Mouse (Mus musculus) kidney, adult 10 weeks (tissue): ENCODE measurements around the gene 1700061G19Rik. TPM values are rescaled to one million over a fixed set of nuclear protein-coding genes. Genes with fewer than 3 reads are reported as not detected.

Experiments used
- polyA plus RNA-seq: library from polyadenylated mRNA; stranded (reverse); fragments of 350-450 nt; fragmentation: Illumina TruSeq; extraction: RNeasy Lipid Tissue Mini Kit (QIAGEN cat#74804); gene quantifications from one replicate; pipeline ENCODE4 v1.2.3, GENCODE M21; 2014; ENCODE audit warnings: low read depth, low replicate concordance

The 1700061G19Rik gene
- polyA plus RNA-seq, result not detected

DNA sequence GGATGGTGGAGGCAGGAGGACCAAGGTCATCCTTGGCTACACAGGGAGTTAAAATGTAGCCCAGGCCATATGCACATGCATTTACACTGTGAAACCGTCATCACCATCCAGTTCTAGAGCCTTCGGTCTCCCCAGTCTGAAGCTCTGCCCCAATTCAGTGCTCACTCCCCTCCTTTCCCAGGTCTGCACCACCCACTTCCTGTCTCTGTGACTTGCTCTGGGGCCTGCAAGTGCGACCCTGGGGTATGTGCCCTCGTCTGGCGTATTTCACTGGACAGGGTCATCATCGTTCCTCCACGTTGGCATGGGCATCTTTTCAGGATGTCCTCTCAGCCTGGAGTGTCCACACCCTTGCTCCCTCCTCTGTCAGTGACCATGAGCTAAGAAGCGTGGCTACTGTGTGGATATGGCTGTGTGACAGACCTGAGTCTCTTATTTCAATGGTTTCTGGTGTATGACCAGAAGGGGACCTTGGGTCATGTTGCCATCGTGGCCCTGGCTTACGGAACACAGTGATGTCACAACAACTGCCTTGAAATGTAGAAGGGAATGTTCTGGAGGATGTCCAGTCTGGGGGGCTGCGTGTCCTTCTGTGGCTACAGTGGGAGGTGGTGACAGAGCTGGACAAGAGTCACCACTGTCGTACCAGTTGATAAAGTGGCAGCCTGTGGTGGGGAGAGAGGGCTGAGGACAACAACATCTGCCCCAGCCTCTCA lies at the start of gene 1700061G19Rik:
Gene 1700061G19Rik, plus strand, starts transcription at position 542 of the 716 bp plus-strand sequence.

DNA sequence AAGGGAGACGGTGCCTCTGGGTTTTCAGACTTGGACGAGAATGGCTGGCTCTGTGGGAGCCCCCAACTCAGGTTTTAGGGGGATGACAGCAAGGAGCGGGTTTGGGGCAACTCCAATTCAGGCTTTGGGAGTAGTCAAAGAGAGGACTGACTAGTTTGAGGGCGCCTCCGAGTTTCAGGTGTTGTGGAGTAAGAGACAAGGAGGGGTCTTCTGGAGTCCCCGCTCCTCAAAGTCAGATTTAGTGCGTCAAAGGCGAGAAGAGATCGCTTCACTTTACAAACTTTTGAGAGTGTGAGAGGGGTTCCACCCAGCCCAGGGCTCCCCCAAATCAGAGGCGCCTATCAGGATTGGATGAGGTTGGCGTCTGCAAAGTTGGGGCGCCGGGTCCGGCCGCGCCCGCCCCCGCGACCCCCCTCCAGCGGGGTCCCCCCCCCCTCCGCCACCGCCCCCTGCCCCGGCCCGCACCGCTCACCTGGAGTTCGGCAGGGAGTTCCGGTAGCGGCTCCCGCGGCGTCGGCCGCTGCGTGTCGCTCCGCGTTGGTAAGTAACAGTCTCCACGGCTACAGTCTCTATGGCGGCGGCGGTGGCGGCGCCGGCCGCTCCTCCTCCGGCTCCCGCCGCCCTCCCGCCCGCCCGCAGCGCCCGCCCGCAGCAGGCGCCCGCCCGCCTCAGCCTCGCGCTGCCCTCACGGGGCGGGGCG lies 44.7 kb upstream of the 1700061G19Rik start, which contains the start of gene Rfx2:
Gene Rfx2, minus strand, starts transcription at position 603 of the 700 bp plus-strand sequence.

DNA sequence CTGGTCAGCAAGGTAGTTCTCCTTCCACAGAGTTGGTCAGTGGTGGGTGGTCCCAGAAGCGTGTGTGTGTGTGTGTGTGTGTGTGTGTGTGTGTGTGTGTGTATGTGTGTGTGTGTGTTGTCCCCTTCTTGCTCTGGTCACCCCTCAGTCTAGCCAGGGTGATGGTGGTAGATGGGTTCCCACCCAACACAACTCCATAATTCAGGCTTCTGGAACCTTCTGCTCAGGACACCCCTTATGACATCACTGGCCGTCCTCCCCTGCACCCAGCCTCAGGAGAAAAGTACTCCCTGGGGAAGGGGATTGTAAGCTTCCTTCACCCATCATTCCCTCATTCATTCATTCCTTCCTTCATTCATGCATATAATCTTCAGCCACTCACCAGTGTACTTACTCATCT lies 1.0 kb upstream of the 1700061G19Rik start, which contains the start of gene Acsbg2:
Gene Acsbg2, minus strand, starts transcription at position 211 of the 400 bp plus-strand sequence.

DNA sequence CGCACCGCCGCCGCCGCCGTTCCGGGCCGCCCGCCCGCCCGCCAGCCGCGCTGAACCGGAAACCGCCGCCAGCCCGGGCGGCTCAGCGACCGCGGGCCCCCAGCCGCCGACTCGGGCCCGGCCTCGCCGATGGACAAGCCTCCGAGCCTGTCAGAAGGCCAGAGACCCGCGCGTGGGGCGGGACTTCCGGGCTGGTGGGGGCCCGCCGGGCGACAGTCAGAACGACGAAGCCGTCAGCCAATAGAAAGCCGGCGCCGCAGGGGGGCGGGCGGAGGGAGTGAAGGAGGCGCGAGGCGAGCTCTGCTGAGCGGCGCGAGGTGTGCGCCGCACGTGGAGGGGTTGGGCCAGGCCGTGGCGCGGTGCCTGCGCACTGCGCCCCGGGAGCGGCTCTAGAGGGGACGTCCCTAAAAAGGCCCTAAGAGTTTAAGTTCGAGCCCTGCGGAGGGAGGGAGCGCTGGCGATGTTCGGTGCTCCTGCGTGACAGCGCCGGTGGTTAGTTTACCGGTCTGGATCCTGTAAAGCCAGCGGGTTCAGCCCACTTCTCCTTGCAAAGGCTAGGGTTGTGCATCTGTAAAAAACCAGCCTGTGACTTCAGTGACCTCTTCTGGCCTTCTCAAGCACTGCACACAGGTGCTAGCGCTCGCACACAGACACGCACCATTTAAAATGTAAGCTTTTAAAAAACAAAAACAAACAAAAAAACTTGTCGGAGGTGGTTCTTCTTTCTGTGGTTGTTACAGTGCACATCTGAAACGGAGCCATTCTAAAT lies 60.3 kb downstream of the 1700061G19Rik start, which contains the start of gene Mllt1:
Gene Mllt1, minus strand, starts transcription at position 53 of the 769 bp plus-strand sequence.

Other genes with a start within 250 kb of the 1700061G19Rik start
- gene Lonp1, start 248.6 kb upstream of the 1700061G19Rik start, polyA plus RNA-seq, result 9.1 TPM
- 0.57 TPM for gene Catsperd, start 247.3 kb upstream of the 1700061G19Rik start, polyA plus RNA-seq
- gene Ranbp3, start 202.2 kb upstream of the 1700061G19Rik start, polyA plus RNA-seq, result 0.53 TPM
- gene Ndufa11, start 157.7 kb upstream of the 1700061G19Rik start, polyA plus RNA-seq, result 1.5 TPM
- gene Vmac, start 157.5 kb upstream of the 1700061G19Rik start, polyA plus RNA-seq, result 12.9 TPM
- not detected for gene Nrtn, start 117.9 kb upstream of the 1700061G19Rik start, polyA plus RNA-seq
- 1.3 TPM for gene Dus3l, start 110.7 kb upstream of the 1700061G19Rik start, polyA plus RNA-seq
- not detected for gene Prr22, start 105.2 kb upstream of the 1700061G19Rik start, polyA plus RNA-seq
- 0.12 TPM for gene Rfx2, start 44.5 kb upstream of the 1700061G19Rik start, polyA plus RNA-seq
- gene Acsbg2, start 1.0 kb upstream of the 1700061G19Rik start, polyA plus RNA-seq, result not detected
- gene Mllt1, start 59.9 kb downstream of the 1700061G19Rik start, polyA plus RNA-seq, result 0.49 TPM
- gene Acer1, start 106.6 kb downstream of the 1700061G19Rik start, polyA plus RNA-seq, result not detected
- gene Clpp, start 114.8 kb downstream of the 1700061G19Rik start, polyA plus RNA-seq, result 3.0 TPM
- 3.5 TPM for gene Alkbh7, start 121.9 kb downstream of the 1700061G19Rik start, polyA plus RNA-seq
- gene Pspn, start 124.5 kb downstream of the 1700061G19Rik start, polyA plus RNA-seq, result not detected
- gene Gtf2f1, start 135.8 kb downstream of the 1700061G19Rik start, polyA plus RNA-seq, result 2.4 TPM
- not detected for gene Gm17949, start 136.0 kb downstream of the 1700061G19Rik start, polyA plus RNA-seq
- 4.1 TPM for gene Khsrp, start 156.0 kb downstream of the 1700061G19Rik start, polyA plus RNA-seq
- gene Slc25a41, start 166.2 kb downstream of the 1700061G19Rik start, polyA plus RNA-seq, result not detected
- 14.2 TPM for gene Crb3, start 183.6 kb downstream of the 1700061G19Rik start, polyA plus RNA-seq
- gene Slc25a23, start 184.4 kb downstream of the 1700061G19Rik start, polyA plus RNA-seq, result 21.2 TPM
- gene Dennd1c, start 203.0 kb downstream of the 1700061G19Rik start, polyA plus RNA-seq, result not detected
- not detected for gene Tubb4a, start 212.3 kb downstream of the 1700061G19Rik start, polyA plus RNA-seq
- 0.49 TPM for gene Tnfsf9, start 229.8 kb downstream of the 1700061G19Rik start, polyA plus RNA-seq